Mouse (Mus musculus) limb, embryonic 11.5 days (tissue): ENCODE data around the gene Adck2. TPM values are rescaled to one million over a fixed set of nuclear protein-coding genes. Genes with fewer than 3 reads are reported as not detected.

Experiments used
- polyA plus RNA-seq: library from polyadenylated mRNA; unstranded; fragments of >200 nt; fragmentation: Nextera tagmentation; extraction: Ambion mirVana; gene quantifications from 2 replicates; pipeline ENCODE4 v1.2.1, GENCODE M21; 2014

Gene Adck2
- polyA plus RNA-seq, 1 experiment from 2014 or later, result 24.1 TPM

Other genes with a start within 250 kb of the Adck2 start
- gene Slc37a3, start 196.2 kb upstream of the Adck2 start, polyA plus RNA-seq, result 50.7 and 50.8 TPM in 2 replicates
- gene Rab19, start 192.7 kb upstream of the Adck2 start, polyA plus RNA-seq, result 0.45 and 0.67 TPM in 2 replicates
- gene Mkrn1, start 153.4 kb upstream of the Adck2 start, polyA plus RNA-seq, result 35.9 and 36.8 TPM in 2 replicates
- 37.1 and 37.5 TPM in 2 replicates for gene Dennd2a, start 16.0 kb upstream of the Adck2 start, polyA plus RNA-seq
- 1.0 and 1.1 TPM in 2 replicates for gene Gm42420, start 11.9 kb downstream of the Adck2 start, polyA plus RNA-seq
- gene Ndufb2, start 18.7 kb downstream of the Adck2 start, polyA plus RNA-seq, result 265 and 280 TPM in 2 replicates
- gene Braf, start 151.6 kb downstream of the Adck2 start, polyA plus RNA-seq, result 17.2 and 19.5 TPM in 2 replicates
- gene Mrps33, start 237.1 kb downstream of the Adck2 start, polyA plus RNA-seq, result 202 and 208 TPM in 2 replicates